Mouse (Mus musculus): ENCODE measurements around the gene Cd59b. TPM values are rescaled to one million over a fixed set of nuclear protein-coding genes. Genes with fewer than 3 reads are reported as not detected.

Gene Cd59b
- total RNA-seq (2021): 1 to 10 TPM in 1 of 2 experiments, under 1 TPM in 1; 0.91 to 2.2 TPM
- long read RNA-seq, experiment 1: 0 reads
- long read RNA-seq, experiment 2, partial matches to known transcripts: 0 of 1 reads
- long read RNA-seq, experiment 2, other reads (novel, unspliced or antisense): 1 of 1 reads

- DNase-seq (ENCODE audit: low spot score in 2 of 2): no peak
Observed at GRCm38 (mm10) chr2:104069704-104070185, at the start of gene Cd59b. Gene Cd59b, plus strand, starts transcription at chr2:104069849.

GRCm38 (mm10) chr2:104023096-104023495 lies 46.6 kb upstream of the Cd59b start:
- no peak for DNase-seq (ENCODE audit: low spot score in 2 of 2)

- DNase-seq (ENCODE audit: low spot score in 2 of 2): no peak
Observed at GRCm38 (mm10) chr2:104024656-104025055, 45.0 kb upstream of the Cd59b start.

GRCm38 (mm10) chr2:104027458-104028138 lies 42.1 kb upstream of the Cd59b start, which contains the start of gene Fbxo3:
Gene Fbxo3, plus strand, starts transcription at chr2:104027721.
- DNase-seq (ENCODE audit: low spot score in 2 of 2): peak; percentile 68 to 85

GRCm38 (mm10) chr2:104028139-104028723 lies 41.4 kb upstream of the Cd59b start, which contains the start of gene 4931422A03Rik:
Gene 4931422A03Rik, minus strand, starts transcription at chr2:104028361.
- DNase-seq (ENCODE audit: low spot score in 2 of 2): peak; percentile 15 to 18

- DNase-seq (ENCODE audit: low spot score in 2 of 2): no peak
Observed at GRCm38 (mm10) chr2:104029074-104029473, 40.6 kb upstream of the Cd59b start.

GRCm38 (mm10) chr2:104030381-104030780 lies 39.3 kb upstream of the Cd59b start:
- DNase-seq (ENCODE audit: low spot score in 2 of 2): no peak

GRCm38 (mm10) chr2:104032056-104032455 lies 37.6 kb upstream of the Cd59b start:
- DNase-seq (ENCODE audit: low spot score in 2 of 2): no peak

GRCm38 (mm10) chr2:104034832-104035472 lies 34.7 kb upstream of the Cd59b start:
- peak; percentile 68 to 74 for DNase-seq (ENCODE audit: low spot score in 2 of 2)

GRCm38 (mm10) chr2:104035595-104035994 lies 34.1 kb upstream of the Cd59b start:
- DNase-seq (ENCODE audit: low spot score in 2 of 2): no peak

- no peak for DNase-seq (ENCODE audit: low spot score in 2 of 2)
Observed at GRCm38 (mm10) chr2:104036316-104036715, 33.3 kb upstream of the Cd59b start.

- DNase-seq (ENCODE audit: low spot score in 2 of 2): no peak
Observed at GRCm38 (mm10) chr2:104038236-104038635, 31.4 kb upstream of the Cd59b start.

- DNase-seq (ENCODE audit: low spot score in 2 of 2): no peak
Observed at GRCm38 (mm10) chr2:104041632-104042031, 28.0 kb upstream of the Cd59b start.

- no peak for DNase-seq (ENCODE audit: low spot score in 2 of 2)
Observed at GRCm38 (mm10) chr2:104042766-104043165, 26.9 kb upstream of the Cd59b start.

GRCm38 (mm10) chr2:104043624-104044478 lies 25.8 kb upstream of the Cd59b start:
- no peak for DNase-seq (ENCODE audit: low spot score in 2 of 2)

- DNase-seq (ENCODE audit: low spot score in 2 of 2): no peak
Observed at GRCm38 (mm10) chr2:104044479-104045080, 25.1 kb upstream of the Cd59b start.

GRCm38 (mm10) chr2:104058381-104058780 lies 11.3 kb upstream of the Cd59b start:
- DNase-seq (ENCODE audit: low spot score in 2 of 2): no peak

- no peak for DNase-seq (ENCODE audit: low spot score in 2 of 2)
Observed at GRCm38 (mm10) chr2:104058954-104059353, 10.7 kb upstream of the Cd59b start.

GRCm38 (mm10) chr2:104059786-104060185 lies 9.9 kb upstream of the Cd59b start:
- peak; percentile 25 to 35 for DNase-seq (ENCODE audit: low spot score in 2 of 2)

- DNase-seq (ENCODE audit: low spot score in 2 of 2): no peak
Observed at GRCm38 (mm10) chr2:104060996-104061395, 8.7 kb upstream of the Cd59b start.

All from left cerebral cortex, adult 18-20 months (tissue).